Mouse (Mus musculus): ENCODE measurements around the gene Atg2b.

DNA sequence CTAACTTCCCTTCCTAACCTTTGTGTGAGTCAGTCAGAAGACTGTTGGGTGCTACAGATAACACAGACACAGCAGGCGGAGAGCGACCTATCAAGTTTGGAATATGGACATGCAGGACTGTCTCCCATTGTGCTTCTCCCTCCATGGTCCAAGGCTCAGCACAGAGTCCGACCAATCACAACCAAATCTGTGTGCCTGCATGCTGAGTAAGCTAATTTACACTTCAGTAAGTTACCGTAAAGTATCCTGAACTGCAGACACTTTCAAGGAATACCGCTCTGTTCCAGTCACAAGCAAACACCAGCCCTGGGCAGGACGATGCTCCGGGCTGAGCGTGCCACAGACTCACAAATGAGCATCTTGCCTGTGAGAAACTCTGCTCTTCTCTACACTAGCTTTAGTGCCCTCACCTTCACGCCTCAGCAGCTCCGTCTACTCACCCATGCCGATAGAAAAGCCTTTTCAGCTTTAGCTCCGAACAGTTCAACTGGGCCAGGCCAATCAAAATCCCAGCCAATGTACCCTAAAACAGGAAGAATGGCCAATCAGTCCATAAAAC lies 62.0 kb downstream of the Atg2b start:
- TF ChIP-seq CTCF (IDR thresholded peaks at IDR 0.05; ENCODE audit: low read depth, low read length) = no peak
- no peak for TF ChIP-seq POLR2A (IDR thresholded peaks at IDR 0.05; ENCODE audit: extremely low read depth, insufficient read depth, low read length)

Data from liver, adult 2 months (tissue).